Mouse (Mus musculus) right cerebral cortex, adult 18-20 months (tissue): ENCODE results near the gene Ube2q2.
"Not testable (repeated sequence)": the region's sequence is repeated elsewhere in the genome, so short reads cannot be mapped to it uniquely, and the experiment has no call there.

ENCODE experiments used
- DNase-seq: peaks from one replicate; pipeline ENCODE4 v3.0.0; 2022; ENCODE audit warnings: mixed read lengths

Gene Ube2q2

DNA sequence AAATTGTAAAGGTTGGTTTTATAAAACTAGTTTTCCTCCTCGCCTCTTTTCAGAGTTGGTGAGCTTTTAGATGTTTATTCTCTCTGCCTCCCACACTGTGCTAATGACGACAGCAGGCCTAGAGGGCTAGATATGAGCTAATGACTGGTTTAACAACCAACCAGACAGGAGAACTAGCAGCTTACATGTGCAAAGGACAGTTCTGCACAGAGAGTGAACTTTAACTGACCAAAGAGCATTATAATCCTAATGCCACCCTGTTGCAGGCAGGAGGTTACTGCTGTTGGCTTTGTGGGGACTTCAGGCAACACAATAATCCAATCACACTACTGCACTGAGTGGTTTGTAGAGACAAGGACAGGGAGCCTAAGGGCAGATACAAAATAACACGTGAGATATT, 94.6 kb downstream of the Ube2q2 start:
- DNase-seq: no peak

GRCm38 (mm10) chr9:55244079-55244478, 95.4 kb downstream of the Ube2q2 start:
- no peak for DNase-seq

GRCm38 (mm10) chr9:55245057-55245750, 96.5 kb downstream of the Ube2q2 start:
- not testable (repeated sequence) for DNase-seq

DNA sequence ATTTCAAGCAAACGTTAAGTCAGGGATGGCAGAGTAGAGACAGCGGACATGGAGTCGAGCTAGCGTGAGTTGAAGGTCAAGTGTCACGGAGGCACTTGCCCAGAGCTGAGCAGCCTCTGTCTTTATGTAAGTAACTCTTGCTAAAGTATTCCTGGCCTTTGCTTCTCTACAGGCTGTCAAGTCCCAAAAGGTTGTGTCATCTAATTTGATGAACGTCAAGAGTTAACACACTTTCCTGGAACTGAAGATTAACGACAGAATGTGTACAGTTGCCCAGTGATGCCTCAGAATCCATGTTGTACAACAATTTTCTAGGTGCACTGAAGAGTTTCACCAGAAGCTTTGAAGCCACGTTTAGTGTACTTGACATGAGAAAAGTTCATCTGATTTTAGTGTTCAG, 97.8 kb downstream of the Ube2q2 start:
- no peak for DNase-seq

DNA sequence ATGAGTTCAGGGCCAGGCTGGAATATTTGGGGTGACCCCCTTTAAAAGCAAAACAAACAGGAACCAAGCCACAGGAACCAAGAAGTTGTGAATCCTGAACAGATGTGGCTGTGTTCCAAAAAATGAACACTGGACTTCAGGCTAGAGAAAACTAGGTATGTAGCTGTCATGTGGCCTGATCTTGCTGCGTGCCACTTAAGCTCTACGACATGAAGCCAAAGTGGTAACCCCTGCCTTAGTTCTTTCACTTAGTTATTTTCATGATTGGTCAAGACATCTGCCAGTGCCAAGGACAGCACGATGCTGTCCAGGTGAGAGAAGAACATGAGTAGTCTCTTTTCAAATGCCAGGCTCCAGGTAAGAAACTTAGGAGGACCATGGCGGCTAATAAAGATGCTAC, 98.3 kb downstream of the Ube2q2 start:
- no peak for DNase-seq

GRCm38 (mm10) chr9:55248465-55248864, 99.8 kb downstream of the Ube2q2 start:
- DNase-seq: no peak

GRCm38 (mm10) chr9:55250595-55251247, 102.1 kb downstream of the Ube2q2 start:
- DNase-seq: no peak

DNA sequence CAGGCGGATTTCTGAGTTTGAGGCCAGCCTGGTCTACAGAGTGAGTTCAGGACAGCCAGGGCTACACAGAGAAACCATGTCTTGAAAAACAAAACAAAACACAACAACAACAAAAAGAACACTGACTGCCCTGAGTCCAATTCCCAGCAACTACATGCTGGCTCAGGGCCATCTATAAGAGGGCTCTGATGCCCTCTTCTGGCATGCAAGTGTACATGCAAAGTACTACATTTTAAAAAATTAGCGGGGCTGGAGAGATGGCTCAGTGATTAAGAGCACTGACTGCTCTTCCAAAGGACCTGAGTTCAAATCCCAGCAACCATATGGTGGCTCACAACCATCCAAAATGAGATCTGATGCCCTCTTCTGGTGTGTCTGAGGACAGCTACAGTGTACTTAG, 103.4 kb downstream of the Ube2q2 start:
- DNase-seq: not testable (repeated sequence)

DNA sequence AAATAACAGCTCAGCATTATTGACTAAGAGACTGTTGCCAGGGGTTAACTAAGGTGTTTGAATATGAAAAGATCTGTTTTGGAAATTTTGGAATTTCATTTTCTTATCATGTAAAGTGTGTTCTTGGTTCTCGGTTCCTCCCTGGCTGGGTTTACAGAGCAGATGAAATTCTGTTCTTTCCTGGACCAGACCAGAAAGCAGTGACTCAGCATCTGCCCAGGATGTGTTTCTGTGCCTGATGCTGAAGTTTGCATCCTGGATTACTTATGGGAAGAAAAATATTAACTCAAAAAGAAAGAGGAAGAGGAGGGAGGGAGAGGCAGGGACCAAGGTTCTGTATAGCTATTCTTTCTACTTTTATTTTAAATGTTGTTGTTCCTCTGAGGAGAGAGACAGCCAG, 105.2 kb downstream of the Ube2q2 start:
- no peak for DNase-seq

DNA sequence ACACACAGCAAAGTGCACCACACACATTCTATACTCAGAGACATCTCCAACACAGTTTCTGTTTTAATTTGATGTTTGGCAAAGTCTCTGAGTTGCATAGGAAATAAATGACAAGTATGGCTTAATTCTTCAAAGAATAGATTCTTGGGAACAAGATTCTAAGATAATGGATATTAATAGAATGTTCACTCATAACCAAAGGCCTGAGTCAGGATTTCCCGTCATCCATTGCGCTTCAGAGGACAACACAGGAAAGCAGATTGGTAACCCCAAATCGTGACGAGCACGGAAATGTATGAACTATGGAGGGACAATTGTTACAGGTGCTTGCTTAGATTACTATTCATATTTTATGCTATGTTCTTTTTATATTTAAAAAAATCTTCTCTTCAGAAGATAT, 106.4 kb downstream of the Ube2q2 start:
- no peak for DNase-seq

GRCm38 (mm10) chr9:55255604-55256003, 107.0 kb downstream of the Ube2q2 start:
- no peak for DNase-seq

- no peak for DNase-seq
Observed at GRCm38 (mm10) chr9:55257105-55257504, 108.5 kb downstream of the Ube2q2 start.
